Mouse (Mus musculus): ENCODE data around the gene Hps1. TPM values are rescaled to one million over a fixed set of nuclear protein-coding genes. Genes with fewer than 3 reads are reported as not detected.
A peak's percentile ranks its signal among the peaks of the same experiment; 100 is the strongest.

The Hps1 gene
- total and polyA plus RNA-seq, 2 experiments from 2014 or later = 11.9 to 13.6 TPM

DNA sequence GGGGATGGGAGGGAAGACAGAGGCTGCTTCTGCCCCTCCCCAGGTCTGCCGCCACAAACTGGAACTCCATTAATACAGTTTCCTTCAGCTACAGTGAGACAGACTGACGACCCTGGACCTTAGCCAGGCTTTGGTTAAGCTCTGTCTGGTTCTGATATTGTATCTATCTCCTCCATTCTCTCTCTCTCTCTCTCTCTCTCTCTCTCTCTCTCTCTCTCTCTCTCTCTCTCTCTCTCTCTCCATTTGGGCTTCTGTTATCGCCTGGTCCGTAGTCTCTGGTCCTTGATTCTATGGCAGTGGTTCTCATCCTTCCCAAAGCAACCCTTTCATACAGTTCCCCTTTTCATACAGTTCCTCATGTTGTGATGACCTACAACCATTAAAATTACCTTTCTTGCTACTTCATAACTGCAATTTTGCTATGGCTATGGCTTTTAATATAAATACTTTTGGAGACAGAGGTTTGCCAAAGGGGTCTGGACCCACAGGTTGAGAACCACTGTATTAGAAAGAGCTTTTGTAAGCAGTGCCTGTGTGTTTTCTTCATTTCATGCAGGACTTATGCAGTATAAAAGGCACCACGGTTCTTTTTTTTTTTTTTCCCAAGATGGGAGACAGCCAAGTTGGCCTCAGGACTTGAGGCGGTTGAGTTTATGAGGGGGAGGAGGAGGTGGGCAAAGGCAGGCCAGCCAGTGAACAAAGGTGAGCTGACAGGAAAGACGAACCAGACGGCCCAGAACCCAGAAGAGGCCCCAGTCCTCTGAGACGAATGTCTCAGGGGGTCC lies 34.5 kb downstream of the Hps1 start:
- Histone ChIP-seq H3K27ac (no peak overlapping the region), H3K4me1 (ENCODE audit: insufficient read depth, low read length) (no peaks in the 10 kb centered on the region), H3K36me3 (ENCODE audit: insufficient read depth, low read length) (no peaks in the 10 kb centered on the region), H3K4me3 (ENCODE audit: low read length) (no peak overlapping the region), H3K9me3 (ENCODE audit: low read length) (no peaks in the 10 kb centered on the region), H3K27me3 (ENCODE audit: insufficient read depth, low read length) (no peaks in the 10 kb centered on the region), H3K9ac (replicated peaks; ENCODE audit: low read length) (no peak overlapping the region), H3K4me2 (ENCODE audit: low read depth, low read length) (no peak overlapping the region)
- no peak for ATAC-seq
- TF ChIP-seq CTCF (IDR thresholded peaks at IDR 0.05; ENCODE audit: low read depth) = no peak
- WGBS = 57% methylated on average over 9 of the region's 9 CpGs
- no peak for DNase-seq (ENCODE audit: low spot score)

DNA sequence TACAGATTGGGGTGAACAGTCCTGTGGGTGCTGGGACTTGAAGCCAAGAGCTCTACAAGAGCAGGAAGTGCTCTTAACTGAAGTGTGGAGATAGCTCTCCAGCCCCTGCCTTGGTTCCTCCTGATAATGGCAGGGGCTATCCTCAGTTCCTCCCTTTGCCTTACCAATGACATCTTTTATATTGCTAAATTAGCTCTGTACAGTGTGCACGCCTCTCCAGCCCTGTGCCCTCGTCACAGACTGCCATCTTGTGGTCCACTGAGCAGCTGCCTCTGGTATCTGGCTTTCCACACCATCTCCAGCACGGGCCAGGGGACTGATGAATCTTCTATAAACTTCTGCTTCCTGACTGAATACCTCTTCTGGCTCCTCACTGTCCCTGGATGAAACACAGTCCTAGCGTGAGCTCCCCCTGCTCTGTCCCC lies 35.6 kb downstream of the Hps1 start:
- H3K27ac ChIP-seq = no peak overlapping the region
- H3K36me3 ChIP-seq (ENCODE audit: insufficient read depth, low read length) = no peaks in the 10 kb centered on the region
- DNase-seq (ENCODE audit: low spot score) (peak; percentile 81), ATAC-seq (peak; percentile 87)
- no peak overlapping the region for H3K9ac ChIP-seq (replicated peaks; ENCODE audit: low read length)
- H3K4me2 ChIP-seq (ENCODE audit: low read depth, low read length) = no peak overlapping the region
- no peaks in the 10 kb centered on the region for H3K4me1 ChIP-seq (ENCODE audit: insufficient read depth, low read length)
- H3K27me3 ChIP-seq (ENCODE audit: insufficient read depth, low read length) = no peaks in the 10 kb centered on the region
- peak; percentile 92 for TF ChIP-seq CTCF (IDR thresholded peaks at IDR 0.05; ENCODE audit: low read depth)
- H3K9me3 ChIP-seq (ENCODE audit: low read length) = no peaks in the 10 kb centered on the region
- WGBS = 17% methylated on average over 4 of the region's 4 CpGs
- no peak overlapping the region for H3K4me3 ChIP-seq (ENCODE audit: low read length)

DNA sequence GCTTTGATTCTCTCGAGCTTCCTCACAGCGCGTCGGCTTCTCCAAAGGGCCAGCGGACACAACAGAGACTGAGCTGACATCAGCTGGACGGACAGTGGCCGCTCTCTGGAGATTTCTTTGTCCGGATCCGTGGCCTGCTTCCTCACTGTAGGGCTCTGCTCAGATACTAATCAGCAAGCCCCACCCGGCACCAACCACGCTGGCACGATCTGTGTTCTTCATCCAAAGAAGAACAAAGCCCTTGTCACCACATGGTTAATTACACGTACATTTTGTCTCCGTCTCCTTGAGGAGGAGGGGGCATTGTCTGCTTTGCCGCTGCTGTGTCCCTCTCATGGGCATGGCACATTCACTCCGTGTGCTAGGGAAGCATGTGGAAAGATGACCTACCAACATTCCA lies 36.5 kb downstream of the Hps1 start:
- no peak for TF ChIP-seq CTCF (IDR thresholded peaks at IDR 0.05; ENCODE audit: low read depth)
- WGBS = 30% methylated on average over 16 of the region's 16 CpGs
- H3K9me3 ChIP-seq (ENCODE audit: low read length) = no peaks in the 10 kb centered on the region
- H3K27me3 ChIP-seq (ENCODE audit: insufficient read depth, low read length) = no peaks in the 10 kb centered on the region
- H3K4me1 ChIP-seq (ENCODE audit: insufficient read depth, low read length) = no peaks in the 10 kb centered on the region
- no peaks in the 10 kb centered on the region for H3K36me3 ChIP-seq (ENCODE audit: insufficient read depth, low read length)
- DNase-seq (ENCODE audit: low spot score) (no peak), ATAC-seq (no peak)
- no peak overlapping the region for H3K27ac ChIP-seq
- H3K4me2 ChIP-seq (ENCODE audit: low read depth, low read length) = no peak overlapping the region
- no peak overlapping the region for H3K4me3 ChIP-seq (ENCODE audit: low read length)
- no peak overlapping the region for H3K9ac ChIP-seq (replicated peaks; ENCODE audit: low read length)

DNA sequence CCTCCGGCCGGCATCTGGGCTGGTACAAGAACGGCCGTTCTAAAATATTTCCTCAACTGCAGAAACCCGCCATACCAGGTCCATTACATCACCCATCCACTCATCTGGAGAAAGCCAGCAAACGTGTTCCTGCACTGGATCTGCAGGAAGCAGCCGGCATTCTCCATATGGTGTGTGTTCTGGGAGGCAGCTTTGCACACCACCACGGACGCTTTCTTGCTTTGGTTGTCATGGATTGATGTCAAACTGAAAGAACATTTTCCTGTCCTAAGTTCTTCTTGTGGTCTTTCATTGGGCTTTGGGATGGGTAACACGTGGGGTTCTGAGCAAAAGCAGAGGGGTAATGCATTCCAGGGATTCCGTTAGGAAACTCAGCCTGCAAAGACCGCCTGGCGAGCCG lies 37.9 kb downstream of the Hps1 start:
- ATAC-seq (no peak), DNase-seq (ENCODE audit: low spot score) (no peak)
- no peaks in the 10 kb centered on the region for H3K9me3 ChIP-seq (ENCODE audit: low read length)
- H3K4me3 ChIP-seq (ENCODE audit: low read length) = no peak overlapping the region
- WGBS = 76% methylated on average over 14 of the region's 14 CpGs
- no peak for TF ChIP-seq CTCF (IDR thresholded peaks at IDR 0.05; ENCODE audit: low read depth)
- no peak overlapping the region for H3K4me2 ChIP-seq (ENCODE audit: low read depth, low read length)
- H3K36me3 ChIP-seq (ENCODE audit: insufficient read depth, low read length) = no peaks in the 10 kb centered on the region
- no peaks in the 10 kb centered on the region for H3K27me3 ChIP-seq (ENCODE audit: insufficient read depth, low read length)
- no peak overlapping the region for H3K9ac ChIP-seq (replicated peaks; ENCODE audit: low read length)
- peaks cover 3% of the 10 kb centered on the region; the same call in 1 of the 2 replicates for H3K4me1 ChIP-seq (ENCODE audit: insufficient read depth, low read length)
- no peak overlapping the region for H3K27ac ChIP-seq

DNA sequence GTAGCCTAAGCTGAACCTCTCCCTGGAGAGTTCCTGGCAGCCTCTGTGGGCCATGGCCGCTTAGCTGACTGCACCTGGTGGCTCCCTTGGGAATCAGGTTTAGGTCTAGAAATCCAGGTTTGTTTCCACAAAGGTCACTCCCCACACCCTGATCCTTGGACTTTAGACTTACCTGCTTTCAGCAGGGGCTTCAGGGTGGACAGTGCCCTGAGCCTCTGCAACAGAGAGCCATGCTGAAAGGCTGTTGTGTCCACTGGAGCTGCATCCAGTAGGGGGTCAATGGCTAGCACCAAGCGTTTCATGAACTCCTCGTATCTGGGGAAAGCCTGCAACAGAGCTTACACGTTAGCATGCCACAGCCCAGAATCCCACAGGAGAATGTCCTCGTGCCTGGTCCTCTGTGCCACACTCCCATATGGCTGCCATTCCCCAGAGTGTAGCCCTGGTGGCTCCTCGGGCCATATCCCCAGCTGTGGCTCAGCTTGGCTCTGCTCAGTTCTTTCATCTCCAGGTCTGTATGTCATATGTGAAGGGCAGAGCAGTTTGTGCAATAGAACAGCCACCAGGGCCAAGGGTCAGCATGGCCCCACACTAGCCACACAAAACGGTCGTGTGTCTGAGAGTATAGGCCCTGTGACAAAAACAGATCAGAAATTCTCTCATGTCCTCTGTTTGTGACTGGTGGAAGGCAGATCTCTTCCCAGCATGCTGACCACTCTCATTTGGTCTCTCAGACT lies 39.4 kb downstream of the Hps1 start:
- DNase-seq (ENCODE audit: low spot score) = no peak
- no peak for TF ChIP-seq CTCF (IDR thresholded peaks at IDR 0.05; ENCODE audit: low read depth)
- no peaks in the 10 kb centered on the region for H3K9me3 ChIP-seq (ENCODE audit: low read length)
- ATAC-seq = no peak
- no peak overlapping the region for H3K4me2 ChIP-seq (ENCODE audit: low read depth, low read length)
- H3K27ac ChIP-seq = no peak overlapping the region
- 75% methylated on average over 8 of the region's 8 CpGs for WGBS
- no peak overlapping the region for H3K9ac ChIP-seq (replicated peaks; ENCODE audit: low read length)
- no peak overlapping the region for H3K4me3 ChIP-seq (ENCODE audit: low read length)
- no peaks in the 10 kb centered on the region for H3K27me3 ChIP-seq (ENCODE audit: insufficient read depth, low read length)
- H3K36me3 ChIP-seq (ENCODE audit: insufficient read depth, low read length) = no peaks in the 10 kb centered on the region
- H3K4me1 ChIP-seq (ENCODE audit: insufficient read depth, low read length) = peaks cover 6% of the 10 kb centered on the region; the same call in 1 of the 2 replicates

DNA sequence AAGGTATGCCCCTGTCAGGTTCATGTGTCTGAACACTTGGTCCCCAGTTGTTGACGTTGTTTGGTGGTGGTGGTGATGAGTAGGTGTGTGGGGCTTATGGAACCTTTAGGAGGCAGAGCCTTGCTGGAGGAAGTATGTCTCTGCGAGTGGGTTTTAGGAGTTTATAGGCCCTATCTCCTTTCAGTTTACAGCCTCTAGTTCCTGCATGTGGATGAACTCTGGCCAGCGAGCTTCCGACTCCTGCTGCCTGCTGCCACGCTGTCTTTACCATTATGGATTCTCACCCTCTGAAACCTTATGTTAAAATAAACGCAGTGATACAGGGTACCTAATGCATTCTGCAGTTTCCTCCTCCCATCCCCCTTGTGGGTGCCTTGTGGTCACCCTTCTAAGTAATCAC lies 40.0 kb downstream of the Hps1 start:
- 92% methylated on average over 6 of the region's 6 CpGs for WGBS

More for the DNA sequence above, 40.0 kb downstream of the Hps1 start:
- Histone ChIP-seq H3K27ac (no peak overlapping the region), H3K36me3 (ENCODE audit: insufficient read depth, low read length) (no peaks in the 10 kb centered on the region), H3K9me3 (ENCODE audit: low read length) (no peaks in the 10 kb centered on the region), H3K27me3 (ENCODE audit: insufficient read depth, low read length) (no peaks in the 10 kb centered on the region), H3K4me2 (ENCODE audit: low read depth, low read length) (no peak overlapping the region), H3K4me3 (ENCODE audit: low read length) (no peak overlapping the region), H3K4me1 (ENCODE audit: insufficient read depth, low read length) (peaks cover 6% of the 10 kb centered on the region; the same call in 1 of the 2 replicates), H3K9ac (replicated peaks; ENCODE audit: low read length) (no peak overlapping the region)
- TF ChIP-seq CTCF (IDR thresholded peaks at IDR 0.05; ENCODE audit: low read depth) = no peak
- DNase-seq (ENCODE audit: low spot score) (no peak), ATAC-seq (no peak)
